Mouse (Mus musculus): ENCODE measurements at regions not wholly inside any gene's neighbourhood (a gene's known extent, or its start where the extent isn't known, plus 50 kb on each side); places are given as distances from the start of the nearest gene placed in this dataset.

DNA sequence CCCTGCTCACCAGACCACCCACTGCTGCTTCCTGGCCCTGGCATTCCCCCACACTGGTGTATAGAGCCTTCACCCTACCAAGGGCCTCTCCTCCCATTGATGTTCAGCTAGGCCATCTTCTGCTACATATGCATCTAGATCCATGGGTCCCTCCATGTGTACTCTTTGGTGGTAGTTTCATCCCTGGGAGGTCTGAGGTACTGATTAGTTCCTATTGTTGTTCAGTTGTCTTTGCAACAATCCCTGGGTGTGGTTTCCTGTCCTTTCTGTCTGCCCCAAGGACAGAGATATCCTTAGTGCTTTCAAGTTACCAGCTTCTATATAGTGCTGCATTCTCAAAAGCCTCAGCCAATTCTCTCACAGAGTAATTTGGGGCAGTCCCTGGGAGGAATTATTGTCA is 440.1 kb upstream of the Apob start:
- TF ChIP-seq CTCF (IDR thresholded peaks at IDR 0.05; ENCODE audit: low read depth) (no peak), EP300 (IDR thresholded peaks at IDR 0.05; ENCODE audit: low read depth) (no peak)
